Mouse (Mus musculus): ENCODE results near the gene Kcnb1. TPM values are rescaled to one million over a fixed set of nuclear protein-coding genes. Genes with fewer than 3 reads are reported as not detected.

Kcnb1 gene
- total RNA-seq, 2 experiments from 2014 or later, result 57.9 to 60.3 TPM

- DNase-seq, result no peak
- intact Hi-C loops (cut with DNase I), result no loop called here
Measured at GRCm38 (mm10) chr2:167090271-167090670, 99.7 kb downstream of the Kcnb1 start.

GRCm38 (mm10) chr2:167086836-167087235, 103.1 kb downstream of the Kcnb1 start:
- intact Hi-C loops (cut with DNase I), result no loop called here
- DNase-seq, result no peak

- intact Hi-C loops (cut with DNase I), result no loop called here
- no peak for DNase-seq
Measured at GRCm38 (mm10) chr2:167086092-167086491, 103.9 kb downstream of the Kcnb1 start.

- DNase-seq, result no peak
- intact Hi-C loops (cut with DNase I), result no loop called here
Measured at GRCm38 (mm10) chr2:167081639-167082038, 108.3 kb downstream of the Kcnb1 start.

GRCm38 (mm10) chr2:167081135-167081534, 108.8 kb downstream of the Kcnb1 start:
- DNase-seq, result no peak
- intact Hi-C loops (cut with DNase I), result no loop called here

- intact Hi-C loops (cut with DNase I), result no loop called here
- DNase-seq, result no peak
Measured at GRCm38 (mm10) chr2:167080387-167080786, 109.6 kb downstream of the Kcnb1 start.

GRCm38 (mm10) chr2:167079535-167080257, 110.3 kb downstream of the Kcnb1 start:
- intact Hi-C loops (cut with DNase I), result no loop called here
- peak; percentile 65 to 78 for DNase-seq

- no peak for DNase-seq
- intact Hi-C loops (cut with DNase I), result no loop called here
Measured at GRCm38 (mm10) chr2:167078931-167079495, 110.9 kb downstream of the Kcnb1 start.

GRCm38 (mm10) chr2:167078486-167078885, 111.5 kb downstream of the Kcnb1 start:
- no peak for DNase-seq
- intact Hi-C loops (cut with DNase I), result no loop called here

- intact Hi-C loops (cut with DNase I), result no loop called here
- DNase-seq, result no peak
Measured at GRCm38 (mm10) chr2:167077199-167077962, 112.6 kb downstream of the Kcnb1 start.

- DNase-seq, result no peak
- intact Hi-C loops (cut with DNase I), result no loop called here
Measured at GRCm38 (mm10) chr2:167076759-167077158, 113.2 kb downstream of the Kcnb1 start.

- DNase-seq, result no peak
- intact Hi-C loops (cut with DNase I), result no loop called here
Measured at GRCm38 (mm10) chr2:167076352-167076751, 113.6 kb downstream of the Kcnb1 start.

- no peak for DNase-seq
- intact Hi-C loops (cut with DNase I), result loop anchor here (5.0 kb wide), 2 partner anchors 128 to 343 kb away; no protein-coding TSS in a partner anchor
Measured at GRCm38 (mm10) chr2:167074587-167074986, 115.4 kb downstream of the Kcnb1 start.

GRCm38 (mm10) chr2:167071641-167072601, 118.0 kb downstream of the Kcnb1 start:
- intact Hi-C loops (cut with DNase I), result loop anchor here (1.0 to 5.0 kb wide), 5 partner anchors 41 to 345 kb away; no protein-coding TSS in a partner anchor
- DNase-seq, result peak; percentile 97 to 98

- no peak for DNase-seq
- intact Hi-C loops (cut with DNase I), result loop anchor here (5.0 kb wide), 2 partner anchors 131 to 346 kb away; no protein-coding TSS in a partner anchor
Measured at GRCm38 (mm10) chr2:167071266-167071640, 118.7 kb downstream of the Kcnb1 start.

GRCm38 (mm10) chr2:167070341-167070740, 119.6 kb downstream of the Kcnb1 start:
- DNase-seq, result no peak

GRCm38 (mm10) chr2:167067575-167067974, 122.4 kb downstream of the Kcnb1 start:
- intact Hi-C loops (cut with DNase I), result no loop called here
- no peak for DNase-seq

More at GRCm38 (mm10) chr2:167070341-167070740, 119.6 kb downstream of the Kcnb1 start:
- intact Hi-C loops (cut with DNase I), result loop anchor here (5.0 kb wide), 2 partner anchors 132 to 347 kb away; no protein-coding TSS in a partner anchor

GRCm38 (mm10) chr2:167066528-167067516, 123.1 kb downstream of the Kcnb1 start:
- intact Hi-C loops (cut with DNase I), result no loop called here
- DNase-seq, result no peak

- intact Hi-C loops (cut with DNase I), result no loop called here
- DNase-seq, result no peak
Measured at GRCm38 (mm10) chr2:167066031-167066430, 123.9 kb downstream of the Kcnb1 start.
